Mouse (Mus musculus) C2C12 (cell line): ENCODE results near the gene Enpp4.

Experiments used
- CTCF ChIP-seq: IDR thresholded peaks from one replicate; pipeline ENCODE4 v1.5.1; 2011; ENCODE audit not compliant: control insufficient read depth, insufficient read depth, insufficient read length
- MAX ChIP-seq: IDR thresholded peaks from one replicate; pipeline ENCODE4 v1.6.1; 2011; ENCODE audit warnings: mild to moderate bottlenecking, control low read depth

GRCm38 (mm10) chr17:44090916-44091315 is 14.7 kb downstream of the Enpp4 start:
- TF ChIP-seq CTCF = no peak
- no peak for TF ChIP-seq MAX
